Comparison of ENCODE assay signal across 8 mouse cellular contexts in the genomic region with DNA sequence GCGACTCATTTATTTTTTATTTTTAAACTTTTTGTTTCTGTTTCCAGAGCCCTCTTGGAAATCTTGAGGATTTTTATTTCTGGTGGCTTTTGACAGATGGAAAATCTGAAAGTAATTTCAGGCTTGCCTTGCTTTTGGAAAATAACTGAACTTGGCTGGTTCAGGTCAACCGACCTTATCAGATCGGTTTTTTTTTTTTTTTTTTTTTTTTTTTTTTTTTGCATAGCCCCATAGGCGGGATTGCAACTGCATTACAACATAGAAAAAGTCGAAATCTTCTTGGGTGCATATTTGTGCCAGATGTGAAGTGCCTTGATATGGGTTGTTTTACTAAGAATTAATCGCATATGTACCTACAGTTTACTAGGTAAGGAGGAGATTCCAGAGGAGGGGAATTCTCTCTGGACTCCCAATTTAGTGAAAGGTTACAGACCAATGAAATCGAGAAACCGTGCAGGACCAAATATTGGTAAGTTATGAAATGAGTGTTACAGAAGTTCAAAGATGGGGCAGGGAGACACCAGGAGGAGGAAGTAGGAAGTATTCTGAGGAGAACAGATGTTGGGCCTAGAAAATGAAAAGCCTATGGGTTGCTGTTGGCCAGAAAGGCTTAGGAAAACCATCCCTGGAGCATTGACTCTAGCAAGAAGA. TPM values are rescaled to one million over a fixed set of nuclear protein-coding genes. Genes with fewer than 3 reads are reported as not detected.
DNase-seq lines count a peak whose midpoint lies in the region; ATAC-seq and TF ChIP-seq lines count a peak whose summit lies in the region.

No protein-coding gene starts in this region.

- peak overlapping the region; percentile 76 for H3K4me2 ChIP-seq in lung, embryonic 14.5 days
- peak overlapping the region; percentile 81 for H3K4me2 ChIP-seq in heart, postnatal 0 days (ENCODE audit: low read depth, low read length)

- intact Hi-C loops in gastrocnemius, postnatal 36 days (cut with DNase I), result loop anchor here (5.0 kb wide), 1 partner anchor 79 kb away; the partner anchor contains the start of gene Lbh

- H3K9ac ChIP-seq in lung, embryonic 14.5 days, result peak overlapping the region; percentile 89
- peak overlapping the region; percentile 98 for H3K9ac ChIP-seq in heart, postnatal 0 days (replicated peaks; ENCODE audit: low read depth, low read length)

- no peaks in the 10 kb centered on the region for H3K27me3 ChIP-seq in lung, embryonic 14.5 days (ENCODE audit: insufficient read depth, low read length)
- H3K27me3 ChIP-seq in heart, postnatal 0 days (ENCODE audit: control insufficient read depth, insufficient read depth, low read length), result no peaks in the 10 kb centered on the region

- no peaks in the 10 kb centered on the region for H3K9me3 ChIP-seq in lung, embryonic 14.5 days (ENCODE audit: low read depth, low read length)
- no peaks in the 10 kb centered on the region for H3K9me3 ChIP-seq in heart, postnatal 0 days (replicated peaks; ENCODE audit: control insufficient read depth, low read length)

- no peaks in the 10 kb centered on the region for H3K4me1 ChIP-seq in lung, embryonic 14.5 days (ENCODE audit: insufficient read depth)
- H3K4me1 ChIP-seq in heart, postnatal 0 days (ENCODE audit: control insufficient read depth, insufficient read depth), result peaks cover 14% of the 10 kb centered on the region

- peak; percentile 12 for DNase-seq in lung, embryonic 14.5 days
- no peak for DNase-seq in lung, postnatal 25 days (ENCODE audit: low spot score)
- DNase-seq in c-Kit-negative CD71-positive TER-119-positive erythroid progenitor cells, embryonic 14.5 days (ENCODE audit: low read depth, low spot score), result peak; percentile 33
- no peak for DNase-seq in heart, postnatal 0 days (ENCODE audit: low spot score)
- DNase-seq in ovary, adult 18-20 months (ENCODE audit: low spot score), result no peak
- DNase-seq in gastrocnemius, postnatal 36 days, result no peak
- DNase-seq in cerebellum, postnatal 36 days, result no peak

- TF ChIP-seq CTCF in lung, embryonic 14.5 days (IDR thresholded peaks at IDR 0.05; ENCODE audit: low read depth), result no peak
- no peak for TF ChIP-seq CTCF in heart, postnatal 0 days (IDR thresholded peaks at IDR 0.05; ENCODE audit: low read depth)

- 15% methylated on average over 8 of the region's 8 CpGs for WGBS in lung, embryonic 14.5 days
- WGBS in heart, postnatal 0 days, result 10% methylated on average over 8 of the region's 8 CpGs
- 5% methylated on average over 7 of the region's 8 CpGs for WGBS in macrophage (ENCODE audit: missing documents)

- no peak for TF ChIP-seq EP300 in heart, postnatal 0 days (IDR thresholded peaks at IDR 0.05; ENCODE audit: low read depth)

- peak overlapping the region; percentile 98 for H3K27ac ChIP-seq in lung, embryonic 14.5 days (ENCODE audit: low read depth)
- peak overlapping the region; percentile 100 for H3K27ac ChIP-seq in heart, postnatal 0 days (ENCODE audit: low read depth)
- H3K27ac ChIP-seq in macrophage, result peak overlapping the region; percentile 33; the same call in 1 of the 2 replicates

- no peak for ATAC-seq in lung, embryonic 14.5 days (ENCODE audit: insufficient read depth)
- ATAC-seq in heart, postnatal 0 days (ENCODE audit: insufficient read depth, low read depth), result no peak

- H3K36me3 ChIP-seq in lung, embryonic 14.5 days (ENCODE audit: insufficient read depth), result 0 out of 2 replicates have a peak, but pooled peaks cover under 1% of the 10 kb centered on the region
- peaks cover 8% of the 10 kb centered on the region; the same call in 1 of the 2 replicates for H3K36me3 ChIP-seq in heart, postnatal 0 days (replicated peaks; ENCODE audit: control insufficient read depth, insufficient read depth, low read length)
- H3K36me3 ChIP-seq in macrophage (ENCODE audit: inconsistent target), result 0 out of 2 replicates have a peak, but pooled peaks cover 16% of the 10 kb centered on the region

- H3K4me3 ChIP-seq in lung, embryonic 14.5 days (ENCODE audit: low read depth, low read length), result peak overlapping the region; percentile 94
- H3K4me3 ChIP-seq in heart, postnatal 0 days (ENCODE audit: low read depth, low read length), result peak overlapping the region; percentile 96
- H3K4me3 ChIP-seq in macrophage (ENCODE audit: inconsistent target), result peak overlapping the region; percentile 71

- H3K79me2 ChIP-seq in macrophage (ENCODE audit: inconsistent target), result peaks cover 55% of the 10 kb centered on the region

RNA-seq across cellular contexts. Expression of gene Ypel5, which starts 1.7 kb away (rescaled TPM):
- polyA plus RNA-seq in lung, embryonic 14.5 days (2014; fragmentation: Nextera tagmentation; extraction: Ambion mirVana), result 36.4 and 38.1 TPM in 2 replicates
- 32.5 and 39.0 TPM in 2 replicates for total RNA-seq in heart, postnatal 0 days (2014; rRNA removed; ENCODE audit: low replicate concordance)
- polyA plus RNA-seq in heart, postnatal 0 days (2015; fragmentation: Nextera tagmentation; extraction: Ambion mirVana), result 63.3 and 74.6 TPM in 2 replicates
- 10 to 100 TPM; 18.1 to 65.3 (median 33.0) TPM for total RNA-seq in macrophage (2018; cell fraction: chromatin; rRNA removed)
- total RNA-seq in macrophage (2018; cell fraction: cytosol; rRNA removed), result 10 to 100 TPM; 27.9 to 60.3 (median 47.2) TPM
- 10 to 100 TPM; 26.4 to 83.5 (median 45.0) TPM for total RNA-seq in macrophage (2018; cell fraction: nucleus; rRNA removed)
- 35.2 to 56.7 TPM (median 41.6 TPM) in 3 replicates for polyA plus RNA-seq in macrophage (2018)
- total RNA-seq in gastrocnemius, postnatal 36 days (2021), result 10 to 100 TPM; 29.2 to 31.6 TPM

Comparison
In these comparisons a context has a peak if more than half of its experiments do, and no peak if none do; other contexts are left out.
1. DNase-seq: peak in lung, embryonic 14.5 days (single experiment) and c-Kit-negative CD71-positive TER-119-positive erythroid progenitor cells, embryonic 14.5 days (single experiment); none in lung, postnatal 25 days (single experiment), heart, postnatal 0 days (single experiment), ovary, adult 18-20 months (single experiment), gastrocnemius, postnatal 36 days (0 of 2) and cerebellum, postnatal 36 days (0 of 2).
2. H3K27ac ChIP-seq: peak in every context shown above with its lines; median percentile 100 in heart, postnatal 0 days; 98 in lung, embryonic 14.5 days; 33 in macrophage.
3. Peak in every context shown above with its lines, with median percentiles within 50 percentile points of each other: H3K4me3 ChIP-seq.